Mouse (Mus musculus) heart, embryonic 14.5 days (tissue): Measurements from ENCODE around the gene Cox10. TPM values are rescaled to one million over a fixed set of nuclear protein-coding genes. Genes with fewer than 3 reads are reported as not detected.

ENCODE experiments used
- ATAC-seq: fragments of 200-750 bp; cut with Nextera tagmentation; 2 replicates; pipeline ENCODE4 v1.8.0; 2017; ENCODE audit warnings: low read depth, moderate TSS enrichment; ENCODE audit not compliant: insufficient number of reproducible peaks, insufficient read depth, low FRiP score
- H3K27ac ChIP-seq, 2 experiments: fragments of 200-500 bp in 1 of 2; fragments of 300-500 bp in 1 of 2; sonication (generic) in 1 of 2; replicated peaks in 1 of 2; 2 replicates each; pipeline ENCODE4 v1.5.1; 2012 to 2014; ENCODE audit warnings: low read depth in 2 of 2, low read length in 2 of 2, control low read depth in 1 of 2, mild to moderate bottlenecking in 1 of 2, mixed read lengths in 1 of 2; ENCODE audit not compliant: control insufficient read depth in 1 of 2, insufficient read depth in 1 of 2
- H3K27me3 ChIP-seq: fragments of 300-500 bp; sonication (generic); 2 replicates; pipeline ENCODE4 v1.6.1; 2014; ENCODE audit warnings: mild to moderate bottlenecking, low read length, control low read depth; ENCODE audit not compliant: control insufficient read depth, insufficient read depth
- H3K36me3 ChIP-seq: fragments of 300-500 bp; sonication (generic); 2 replicates; pipeline ENCODE4 v1.6.1; 2014; ENCODE audit warnings: mild to moderate bottlenecking, control low read depth, low read length, mixed read lengths; ENCODE audit not compliant: control insufficient read depth, insufficient read depth
- H3K4me1 ChIP-seq, 2 experiments: fragments of 200-500 bp in 1 of 2; fragments of 300-500 bp in 1 of 2; sonication (generic) in 1 of 2; 2 replicates each; pipeline ENCODE4 v1.6.1; 2012 to 2014; ENCODE audit warnings: low read length in 2 of 2, control low read depth in 1 of 2, mixed read lengths in 1 of 2; ENCODE audit not compliant: control insufficient read depth in 2 of 2, insufficient read depth in 2 of 2
- H3K4me2 ChIP-seq: fragments of 300-500 bp; sonication (generic); 2 replicates; pipeline ENCODE4 v1.6.1; 2014; ENCODE audit warnings: mild to moderate bottlenecking, low read length
- H3K4me3 ChIP-seq, 2 experiments: fragments of 200-500 bp in 1 of 2; fragments of 300-500 bp in 1 of 2; sonication (generic) in 1 of 2; 2 replicates each; pipeline ENCODE4 v1.5.1; 2012 to 2014; ENCODE audit warnings: low read length in 2 of 2, mild to moderate bottlenecking in 2 of 2, control low read depth in 1 of 2, low read depth in 1 of 2, moderate library complexity in 1 of 2; ENCODE audit not compliant: control insufficient read depth in 1 of 2, insufficient read depth in 1 of 2
- H3K9ac ChIP-seq: fragments of 300-500 bp; sonication (generic); 2 replicates; pipeline ENCODE4 v1.6.1; 2014; ENCODE audit warnings: mild to moderate bottlenecking, low read length
- H3K9me3 ChIP-seq: fragments of 300-500 bp; sonication (generic); 2 replicates; pipeline ENCODE4 v1.6.1; 2016; ENCODE audit warnings: low read length, control low read depth; ENCODE audit not compliant: control insufficient read depth
- WGBS: fragments of 180-500 bp; shearing (Covaris S2); extraction: QIAGEN DNeasy Blood & Tissue Kit; methylation state at CpG from one replicate; pipeline ENCODE4 v1.1.7; 2014; 5-methylcytosine and 5-hydroxymethylcytosine counted together
- polyA plus RNA-seq: library from polyadenylated mRNA; unstranded; fragments of >200 nt; fragmentation: Nextera tagmentation; extraction: Ambion mirVana; gene quantifications from 2 replicates; pipeline ENCODE4 v1.2.1, GENCODE M21; 2014

The Cox10 gene
- polyA plus RNA-seq, 1 experiment from 2014 or later: 39.5 TPM

GRCm38 (mm10) chr11:64018165-64018564 is 61.1 kb downstream of the Cox10 start:
- Histone ChIP-seq H3K9me3 (no peaks in the 10 kb centered on the region), H3K27ac (no peak overlapping the region), H3K4me3 (no peak overlapping the region), H3K4me2 (no peak overlapping the region), H3K4me1 (peaks cover 6 to 15% of the 10 kb centered on the region in 2 experiments; a peak in 3 of 4 replicates), H3K9ac (no peak overlapping the region), H3K36me3 (no peaks in the 10 kb centered on the region), H3K27me3 (no peaks in the 10 kb centered on the region)
- ATAC-seq: no peak
- 77% methylated on average over 5 of the region's 5 CpGs for WGBS

GRCm38 (mm10) chr11:64015309-64015708 is 64.0 kb downstream of the Cox10 start:
- Histone ChIP-seq H3K27me3 (no peaks in the 10 kb centered on the region), H3K36me3 (no peaks in the 10 kb centered on the region), H3K9me3 (no peaks in the 10 kb centered on the region), H3K4me1 (peaks cover 5 to 15% of the 10 kb centered on the region in 2 experiments; a peak in 3 of 4 replicates), H3K9ac (no peak overlapping the region), H3K4me2 (no peak overlapping the region), H3K27ac (no peak overlapping the region), H3K4me3 (no peak overlapping the region)
- ATAC-seq: no peak
- 72% methylated on average over 6 of the region's 6 CpGs for WGBS

GRCm38 (mm10) chr11:64010724-64011496 is 68.4 kb downstream of the Cox10 start:
- ATAC-seq: 0 out of 2 replicates have a peak, but pooled peaks have one; percentile 21
- Histone ChIP-seq H3K4me2 (peak overlapping the region; percentile 37), H3K9me3 (no peaks in the 10 kb centered on the region), H3K9ac (no peak overlapping the region), H3K4me3 (no peak overlapping the region), H3K4me1 (peaks cover 3 to 9% of the 10 kb centered on the region in 2 experiments; a peak in 2 of 4 replicates), H3K27me3 (no peaks in the 10 kb centered on the region), H3K27ac (no peak overlapping the region), H3K36me3 (no peaks in the 10 kb centered on the region)
- WGBS: 33% methylated on average over 22 of the region's 22 CpGs

GRCm38 (mm10) chr11:64004152-64004551 is 75.1 kb downstream of the Cox10 start:
- WGBS: 89% methylated on average over 4 of the region's 4 CpGs
- no peaks in the 10 kb centered on the region for H3K36me3 ChIP-seq
- no peak overlapping the region for H3K27ac ChIP-seq
- H3K9me3 ChIP-seq: no peaks in the 10 kb centered on the region
- H3K9ac ChIP-seq: no peak overlapping the region
- H3K27me3 ChIP-seq: no peaks in the 10 kb centered on the region
- no peak overlapping the region for H3K4me3 ChIP-seq
- H3K4me1 ChIP-seq: peaks cover 14 to 23% of the 10 kb centered on the region in 2 experiments
- no peak for ATAC-seq
- H3K4me2 ChIP-seq: no peak overlapping the region

GRCm38 (mm10) chr11:64003484-64003883 is 75.8 kb downstream of the Cox10 start:
- H3K4me1 ChIP-seq: peaks cover 14 to 23% of the 10 kb centered on the region in 2 experiments
- no peak overlapping the region for H3K4me2 ChIP-seq
- H3K36me3 ChIP-seq: no peaks in the 10 kb centered on the region
- no peak overlapping the region for H3K4me3 ChIP-seq
- no peaks in the 10 kb centered on the region for H3K9me3 ChIP-seq
- H3K27ac ChIP-seq: no peak overlapping the region
- H3K9ac ChIP-seq: no peak overlapping the region
- H3K27me3 ChIP-seq: no peaks in the 10 kb centered on the region
- no peak for ATAC-seq
- 62% methylated on average over 3 of the region's 3 CpGs for WGBS

GRCm38 (mm10) chr11:64002629-64003028 is 76.6 kb downstream of the Cox10 start:
- no peak overlapping the region for H3K9ac ChIP-seq
- H3K9me3 ChIP-seq: no peaks in the 10 kb centered on the region
- H3K4me2 ChIP-seq: no peak overlapping the region
- H3K27me3 ChIP-seq: no peaks in the 10 kb centered on the region
- H3K36me3 ChIP-seq: peaks cover 3% of the 10 kb centered on the region; the same call in 1 of the 2 replicates
- H3K4me1 ChIP-seq: peaks cover 14 to 23% of the 10 kb centered on the region in 2 experiments
- H3K4me3 ChIP-seq: no peak overlapping the region
- 80% methylated on average over 2 of the region's 2 CpGs for whole genome bisulfite sequencing
- ATAC-seq: no peak
- H3K27ac ChIP-seq: no peak overlapping the region

- 72% methylated on average over 2 of the region's 2 CpGs for WGBS
- H3K36me3 ChIP-seq: peaks cover 9% of the 10 kb centered on the region; the same call in 1 of the 2 replicates
Observed at GRCm38 (mm10) chr11:64001111-64001510, 78.2 kb downstream of the Cox10 start.

More at GRCm38 (mm10) chr11:64001111-64001510, 78.2 kb downstream of the Cox10 start:
- peaks cover 14 to 23% of the 10 kb centered on the region in 2 experiments for H3K4me1 ChIP-seq
- H3K27ac ChIP-seq: no peak overlapping the region
- ATAC-seq: no peak
- no peak overlapping the region for H3K9ac ChIP-seq
- H3K9me3 ChIP-seq: no peaks in the 10 kb centered on the region
- H3K4me3 ChIP-seq: no peak overlapping the region
- H3K4me2 ChIP-seq: no peak overlapping the region
- no peaks in the 10 kb centered on the region for H3K27me3 ChIP-seq
